Mouse (Mus musculus): ENCODE results near the gene Pvalb. TPM values are rescaled to one million over a fixed set of nuclear protein-coding genes. Genes with fewer than 3 reads are reported as not detected.

Pvalb gene
- polyA plus RNA-seq, 1 experiment from 2014 or later: not detected

- ATAC-seq (ENCODE audit: insufficient read depth, low FRiP score, low TSS enrichment) (no peak), DNase-seq (ENCODE audit: low spot score) (no peak)
- no peaks in the 10 kb centered on the region for H3K27me3 ChIP-seq (ENCODE audit: control insufficient read depth, insufficient read depth, low read length)
- no peaks in the 10 kb centered on the region for H3K36me3 ChIP-seq (ENCODE audit: control insufficient read depth, insufficient read depth, low read length)
- H3K4me3 ChIP-seq (ENCODE audit: low read depth, low read length): no peak overlapping the region
- 54% methylated on average over 11 of the region's 11 CpGs for WGBS
- no peak overlapping the region for H3K4me2 ChIP-seq (ENCODE audit: low read depth)
- H3K4me1 ChIP-seq (ENCODE audit: control insufficient read depth, insufficient read depth, low read length): no peaks in the 10 kb centered on the region
- H3K9me3 ChIP-seq (ENCODE audit: control insufficient read depth, low read length): no peaks in the 10 kb centered on the region
- no peak overlapping the region for H3K27ac ChIP-seq (ENCODE audit: low read depth, low read length)
- no peak overlapping the region for H3K9ac ChIP-seq (ENCODE audit: low read length)
Measured at GRCm38 (mm10) chr15:78241335-78241734, 35.1 kb upstream of the Pvalb start.

DNA sequence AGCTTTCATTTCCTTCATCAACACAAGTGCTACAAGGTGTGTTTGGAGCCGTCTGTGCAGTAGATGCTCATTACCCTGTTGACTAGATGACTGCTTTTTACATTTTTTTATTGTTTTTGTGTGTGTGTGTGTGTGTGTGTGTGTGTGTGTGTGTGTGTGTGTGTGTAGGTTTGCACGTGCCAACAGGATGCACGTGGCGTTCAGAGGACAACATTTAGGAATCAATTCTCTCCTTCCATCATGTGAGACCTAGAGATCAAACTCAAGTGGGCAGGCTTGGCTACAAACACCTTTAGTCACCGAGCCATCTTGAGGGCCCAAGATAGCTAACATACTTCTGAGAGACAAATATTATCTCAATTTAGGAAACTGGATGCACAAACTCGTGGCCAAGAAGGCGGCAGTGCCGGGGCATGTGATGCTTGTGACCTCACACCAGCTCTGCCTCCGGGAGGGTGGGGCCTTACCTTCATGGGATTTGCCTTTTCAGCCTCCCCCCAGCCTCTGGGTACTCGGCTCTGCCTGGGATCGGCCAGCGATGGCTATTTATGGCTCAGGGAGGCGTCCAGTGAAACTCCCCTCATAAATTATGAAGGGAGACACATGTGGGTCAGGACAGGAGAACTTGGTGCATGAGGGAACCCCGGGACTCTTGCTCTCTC is 33.9 kb upstream of the Pvalb start:
- Histone ChIP-seq H3K4me3 (ENCODE audit: low read depth, low read length) (no peak overlapping the region), H3K9ac (ENCODE audit: low read length) (no peak overlapping the region; the same call in 1 of the 2 replicates), H3K36me3 (ENCODE audit: control insufficient read depth, insufficient read depth, low read length) (no peaks in the 10 kb centered on the region), H3K27me3 (ENCODE audit: control insufficient read depth, insufficient read depth, low read length) (no peaks in the 10 kb centered on the region), H3K9me3 (ENCODE audit: control insufficient read depth, low read length) (no peaks in the 10 kb centered on the region), H3K4me1 (ENCODE audit: control insufficient read depth, insufficient read depth, low read length) (no peaks in the 10 kb centered on the region), H3K4me2 (ENCODE audit: low read depth) (no peak overlapping the region), H3K27ac (ENCODE audit: low read depth, low read length) (no peak overlapping the region)
- no peak for DNase-seq (ENCODE audit: low spot score)
- no peak for ATAC-seq (ENCODE audit: insufficient read depth, low FRiP score, low TSS enrichment)
- WGBS: 66% methylated on average over 14 of the region's 14 CpGs

- ATAC-seq (ENCODE audit: insufficient read depth, low FRiP score, low TSS enrichment) (no peak), DNase-seq (ENCODE audit: low spot score) (peak; percentile 67)
- Histone ChIP-seq H3K4me3 (ENCODE audit: low read depth, low read length) (no peak overlapping the region), H3K4me2 (ENCODE audit: low read depth) (no peak overlapping the region), H3K9me3 (ENCODE audit: control insufficient read depth, low read length) (no peaks in the 10 kb centered on the region), H3K4me1 (ENCODE audit: control insufficient read depth, insufficient read depth, low read length) (no peaks in the 10 kb centered on the region), H3K27me3 (ENCODE audit: control insufficient read depth, insufficient read depth, low read length) (no peaks in the 10 kb centered on the region), H3K27ac (ENCODE audit: low read depth, low read length) (no peak overlapping the region), H3K9ac (ENCODE audit: low read length) (no peak overlapping the region), H3K36me3 (ENCODE audit: control insufficient read depth, insufficient read depth, low read length) (no peaks in the 10 kb centered on the region)
- WGBS: 35% methylated on average over 10 of the region's 10 CpGs
Measured at GRCm38 (mm10) chr15:78239453-78239852, 33.3 kb upstream of the Pvalb start.

DNA sequence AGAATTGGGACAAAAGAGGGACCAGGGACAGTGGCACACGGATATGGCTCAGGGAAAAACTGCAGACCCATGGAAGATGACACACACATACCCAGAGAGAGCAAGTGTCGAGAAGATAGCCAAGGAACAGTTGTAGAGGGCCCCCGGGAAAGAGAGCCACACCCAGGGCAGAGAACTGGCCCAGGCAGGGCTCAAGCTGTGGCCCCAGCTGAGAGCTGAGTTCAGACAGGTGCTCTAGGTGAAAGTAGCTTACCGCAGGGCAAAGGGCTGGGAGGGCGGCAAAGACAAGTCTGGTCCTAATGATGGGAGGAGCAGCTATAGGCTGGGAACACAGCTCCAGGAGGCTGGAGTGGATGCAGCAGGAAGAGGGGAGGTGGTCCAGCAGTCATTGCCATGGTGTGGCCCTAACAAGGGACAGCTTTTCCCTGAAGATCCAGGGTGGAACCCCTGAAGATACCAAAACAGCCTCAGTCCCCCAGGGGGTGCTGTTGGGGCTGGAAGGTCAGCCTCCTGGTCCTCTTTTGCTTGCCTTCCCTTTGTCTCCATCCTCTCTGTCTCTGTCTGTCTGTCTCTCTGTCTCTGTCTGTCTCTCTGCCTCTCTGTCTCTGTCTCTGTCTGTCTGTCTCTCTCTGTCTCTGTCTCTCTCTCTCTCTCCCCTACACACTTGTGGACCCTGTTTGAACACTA is 28.8 kb upstream of the Pvalb start:
- Histone ChIP-seq H3K4me1 (ENCODE audit: control insufficient read depth, insufficient read depth, low read length) (no peaks in the 10 kb centered on the region), H3K36me3 (ENCODE audit: control insufficient read depth, insufficient read depth, low read length) (no peaks in the 10 kb centered on the region), H3K4me3 (ENCODE audit: low read depth, low read length) (no peak overlapping the region), H3K27ac (ENCODE audit: low read depth, low read length) (no peak overlapping the region), H3K4me2 (ENCODE audit: low read depth) (no peak overlapping the region), H3K27me3 (ENCODE audit: control insufficient read depth, insufficient read depth, low read length) (no peaks in the 10 kb centered on the region), H3K9me3 (ENCODE audit: control insufficient read depth, low read length) (no peaks in the 10 kb centered on the region), H3K9ac (ENCODE audit: low read length) (no peak overlapping the region)
- ATAC-seq (ENCODE audit: insufficient read depth, low FRiP score, low TSS enrichment): no peak
- DNase-seq (ENCODE audit: low spot score): no peak
- 79% methylated on average over 5 of the region's 5 CpGs for WGBS

DNA sequence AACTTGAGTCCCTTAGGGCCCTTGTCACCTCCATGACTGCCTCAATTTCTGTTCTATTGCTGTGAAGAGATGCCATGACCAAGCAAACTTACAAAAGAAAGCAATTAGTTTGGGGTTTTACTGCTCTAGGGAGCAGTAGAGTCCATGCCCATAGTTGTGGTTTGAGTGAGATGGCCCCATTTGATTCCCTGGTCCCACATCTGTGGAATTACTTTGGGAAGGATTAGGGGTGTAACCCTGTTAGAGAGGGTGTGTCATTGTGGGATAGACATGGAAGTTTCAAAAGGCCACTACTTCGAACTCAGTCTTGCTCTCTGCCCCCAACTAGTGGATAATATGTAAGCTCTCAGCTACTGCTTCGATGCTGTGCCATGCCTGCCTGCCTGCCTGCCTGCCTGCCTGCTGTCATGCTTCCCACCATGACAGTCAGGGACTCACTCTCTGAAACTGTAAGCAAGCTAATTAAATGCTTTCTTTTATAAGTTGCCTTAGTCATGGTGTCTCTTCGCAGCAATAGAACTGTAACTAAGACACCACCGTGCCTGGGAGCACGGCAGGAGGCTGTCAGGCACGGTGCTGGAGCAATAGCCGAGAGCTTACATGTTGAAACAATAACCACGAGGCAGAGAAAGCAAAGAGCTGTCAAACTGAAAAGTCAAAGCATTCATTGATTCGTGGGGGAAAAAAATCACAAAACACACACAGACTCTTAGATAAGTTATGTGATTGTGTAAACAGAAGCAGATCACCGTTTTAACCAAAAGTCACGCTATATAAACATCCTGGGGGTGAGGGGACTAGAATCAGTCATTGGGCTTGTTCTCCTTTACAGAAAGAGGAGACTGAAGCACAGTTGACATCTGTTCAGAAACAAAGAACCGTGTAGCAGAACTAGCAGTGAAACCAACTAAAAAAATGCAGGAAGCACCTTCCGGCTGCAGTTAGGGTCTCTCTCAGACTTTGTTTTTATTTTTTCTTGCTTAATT is 25.4 kb upstream of the Pvalb start:
- Histone ChIP-seq H3K4me3 (ENCODE audit: low read depth, low read length) (no peak overlapping the region), H3K36me3 (ENCODE audit: control insufficient read depth, insufficient read depth, low read length) (no peaks in the 10 kb centered on the region), H3K9ac (ENCODE audit: low read length) (no peak overlapping the region), H3K27ac (ENCODE audit: low read depth, low read length) (no peak overlapping the region), H3K27me3 (ENCODE audit: control insufficient read depth, insufficient read depth, low read length) (no peaks in the 10 kb centered on the region), H3K9me3 (ENCODE audit: control insufficient read depth, low read length) (no peaks in the 10 kb centered on the region), H3K4me2 (ENCODE audit: low read depth) (no peak overlapping the region), H3K4me1 (ENCODE audit: control insufficient read depth, insufficient read depth, low read length) (no peaks in the 10 kb centered on the region)
- ATAC-seq (ENCODE audit: insufficient read depth, low FRiP score, low TSS enrichment) (peak; percentile 67), DNase-seq (ENCODE audit: low spot score) (peak; percentile 50)
- WGBS: 31% methylated on average over 13 of the region's 13 CpGs

DNA sequence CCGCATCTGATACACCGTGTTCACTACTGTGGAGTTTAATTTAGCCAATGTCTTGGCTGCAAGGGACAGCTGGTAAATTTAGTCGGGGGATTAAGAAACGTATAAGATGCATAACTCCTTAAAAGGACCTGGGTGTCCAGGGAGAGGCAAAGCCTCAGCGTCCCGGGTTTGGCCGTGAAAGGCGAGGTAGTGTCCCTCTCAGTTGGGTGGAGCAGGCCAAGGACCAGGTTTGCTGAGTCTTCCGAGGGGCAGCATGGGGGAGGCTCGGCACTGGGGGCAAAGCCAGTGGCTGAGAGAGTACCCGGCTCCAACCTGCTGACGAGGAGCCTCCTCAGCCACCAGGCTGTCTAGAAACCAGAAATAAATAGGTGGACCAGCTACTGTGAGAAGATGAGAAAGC is 21.6 kb upstream of the Pvalb start:
- Histone ChIP-seq H3K4me2 (ENCODE audit: low read depth) (no peak overlapping the region), H3K4me1 (ENCODE audit: control insufficient read depth, insufficient read depth, low read length) (no peaks in the 10 kb centered on the region), H3K4me3 (ENCODE audit: low read depth, low read length) (no peak overlapping the region), H3K27me3 (ENCODE audit: control insufficient read depth, insufficient read depth, low read length) (no peaks in the 10 kb centered on the region), H3K36me3 (ENCODE audit: control insufficient read depth, insufficient read depth, low read length) (no peaks in the 10 kb centered on the region), H3K9me3 (ENCODE audit: control insufficient read depth, low read length) (no peaks in the 10 kb centered on the region), H3K27ac (ENCODE audit: low read depth, low read length) (no peak overlapping the region), H3K9ac (ENCODE audit: low read length) (no peak overlapping the region)
- ATAC-seq (ENCODE audit: insufficient read depth, low FRiP score, low TSS enrichment) (no peak), DNase-seq (ENCODE audit: low spot score) (no peak)
- 89% methylated on average over 12 of the region's 12 CpGs for WGBS

GRCm38 (mm10) chr15:78215269-78215668 is 9.1 kb upstream of the Pvalb start:
- ATAC-seq (ENCODE audit: insufficient read depth, low FRiP score, low TSS enrichment) (no peak), DNase-seq (ENCODE audit: low spot score) (no peak)
- H3K27me3 ChIP-seq (ENCODE audit: control insufficient read depth, insufficient read depth, low read length): no peaks in the 10 kb centered on the region
- no peaks in the 10 kb centered on the region for H3K36me3 ChIP-seq (ENCODE audit: control insufficient read depth, insufficient read depth, low read length)
- H3K27ac ChIP-seq (ENCODE audit: low read depth, low read length): no peak overlapping the region
- H3K4me2 ChIP-seq (ENCODE audit: low read depth): no peak overlapping the region
- no peak overlapping the region for H3K4me3 ChIP-seq (ENCODE audit: low read depth, low read length)
- WGBS: 79% methylated on average over 9 of the region's 9 CpGs
- no peaks in the 10 kb centered on the region for H3K4me1 ChIP-seq (ENCODE audit: control insufficient read depth, insufficient read depth, low read length)
- H3K9me3 ChIP-seq (ENCODE audit: control insufficient read depth, low read length): no peaks in the 10 kb centered on the region
- no peak overlapping the region for H3K9ac ChIP-seq (ENCODE audit: low read length)

DNA sequence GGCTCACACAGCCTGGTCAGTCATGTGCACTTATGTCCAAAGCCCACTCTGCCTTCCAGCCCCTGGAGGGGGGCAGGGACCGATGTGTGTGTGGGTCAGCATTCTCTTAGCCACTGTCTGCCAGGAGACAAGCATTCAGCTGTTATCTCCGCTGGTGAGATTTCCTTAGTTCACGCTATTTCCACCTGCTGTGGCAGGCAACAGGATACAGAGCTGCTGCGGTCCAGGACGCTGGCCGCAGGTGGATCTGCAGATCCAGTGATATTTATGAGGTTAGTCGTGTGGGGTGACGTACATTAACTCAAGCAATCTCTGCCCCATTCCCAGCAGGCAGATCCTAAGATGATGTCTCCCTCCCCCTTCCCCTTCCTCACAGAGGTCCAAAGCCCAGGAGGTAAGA is 5.2 kb upstream of the Pvalb start:
- no peaks in the 10 kb centered on the region for H3K9me3 ChIP-seq (ENCODE audit: control insufficient read depth, low read length)
- no peak for ATAC-seq (ENCODE audit: insufficient read depth, low FRiP score, low TSS enrichment)
- H3K4me1 ChIP-seq (ENCODE audit: control insufficient read depth, insufficient read depth, low read length): no peaks in the 10 kb centered on the region
- H3K27me3 ChIP-seq (ENCODE audit: control insufficient read depth, insufficient read depth, low read length): no peaks in the 10 kb centered on the region
- no peak overlapping the region for H3K27ac ChIP-seq (ENCODE audit: low read depth, low read length)
- no peaks in the 10 kb centered on the region for H3K36me3 ChIP-seq (ENCODE audit: control insufficient read depth, insufficient read depth, low read length)
- DNase-seq (ENCODE audit: low spot score): no peak
- 83% methylated on average over 8 of the region's 8 CpGs for WGBS
- no peak overlapping the region for H3K4me3 ChIP-seq (ENCODE audit: low read depth, low read length)
- H3K4me2 ChIP-seq (ENCODE audit: low read depth): no peak overlapping the region
- no peak overlapping the region; the same call in 1 of the 2 replicates for H3K9ac ChIP-seq (ENCODE audit: low read length)

All from neural tube, embryonic 11.5 days (tissue).